Mouse (Mus musculus) heart, adult 2 months (tissue): ENCODE measurements around the gene Trim21. TPM values are rescaled to one million over a fixed set of nuclear protein-coding genes. Genes with fewer than 3 reads are reported as not detected.

Experiments
- DNase-seq, 2 experiments: peaks; one replicate each; pipeline ENCODE4 v3.0.0; 2021
- H3K27ac ChIP-seq: fragments of 200-600 bp; 2 replicates; pipeline ENCODE4 v1.8.1; 2022
- H3K27me3 ChIP-seq: fragments of 200-500 bp; 2 replicates; pipeline ENCODE4 v1.6.1; 2012; ENCODE audit warnings: mild to moderate bottlenecking, low read length, inconsistent platforms, mixed read lengths; ENCODE audit not compliant: control insufficient read depth, insufficient read depth
- H3K36me3 ChIP-seq: fragments of 200-500 bp; 2 replicates; pipeline ENCODE4 v1.6.1; 2012; ENCODE audit warnings: low read length, inconsistent platforms; ENCODE audit not compliant: control insufficient read depth, insufficient read depth
- H3K4me1 ChIP-seq: fragments of 200-500 bp; 2 replicates; pipeline ENCODE4 v1.6.1; 2011; ENCODE audit warnings: low read length; ENCODE audit not compliant: control insufficient read depth, insufficient read depth
- H3K4me3 ChIP-seq: fragments of 200-600 bp; 2 replicates; pipeline ENCODE4 v1.8.1; 2022
- H3K79me2 ChIP-seq: fragments of 200-500 bp; replicated peaks from 2 replicates; pipeline ENCODE4 v1.6.1; 2012; ENCODE audit warnings: mild to moderate bottlenecking, inconsistent platforms, low read length, moderate library complexity, mixed read lengths; ENCODE audit not compliant: control insufficient read depth, insufficient read depth
- H3K9ac ChIP-seq: fragments of 200-500 bp; 2 replicates; pipeline ENCODE4 v1.6.1; 2012; ENCODE audit warnings: low read depth, mild to moderate bottlenecking, control low read depth, inconsistent platforms, low read length, mixed read lengths
- CTCF ChIP-seq: fragments of 200-600 bp; IDR thresholded peaks from 2 replicates; pipeline ENCODE4 v1.8.1; 2022; ENCODE audit warnings: antibody characterized with exemption, mild to moderate bottlenecking, moderate library complexity
- EP300 ChIP-seq: fragments of 200-500 bp; IDR thresholded peaks from 2 replicates; pipeline ENCODE4 v1.6.1; 2011; ENCODE audit warnings: low read depth, low read length, control low read depth; ENCODE audit not compliant: insufficient read depth
- POLR2A ChIP-seq: fragments of 200-500 bp; IDR thresholded peaks from 2 replicates; pipeline ENCODE4 v1.6.1; 2011; ENCODE audit warnings: mild to moderate bottlenecking, low read depth, low read length, control low read depth; ENCODE audit not compliant: insufficient read depth
- WGBS: fragments of 180-500 bp; shearing (Covaris S2); methylation state at CpG from one replicate; pipeline ENCODE4 v1.1.7; 2018; 5-methylcytosine and 5-hydroxymethylcytosine counted together
- intact Hi-C: fragments of 180-260 bp; cut with DNase I; formaldehyde crosslinking; loops from one replicate; pipeline ENCODE4 v1.15.1; 2025
- polyA plus RNA-seq: library from polyadenylated mRNA; depleted of rRNA; stranded (reverse); fragments of >200 nt; gene quantifications from 2 replicates; pipeline ENCODE4 v1.2.3, GENCODE M21; 2012
- total RNA-seq, 2 experiments: library from RNA; stranded (reverse); gene quantifications; 2 replicates each; pipeline ENCODE4 v1.2.3; 2021

The Trim21 gene
- total and polyA plus RNA-seq, 3 experiments = 3.7 to 6.1 (median 3.7) TPM

GRCm38 (mm10) chr7:102571142-102571541 lies 5.9 kb upstream of the Trim21 start, which contains the start of gene Olfr550:
TSS of gene Olfr550 (plus strand) at chr7:102571442.
- WGBS = 71% methylated on average over 8 of the region's 8 CpGs
- Histone ChIP-seq H3K4me1 (no peaks in the 10 kb centered on the region; the same call in 1 of the 2 replicates), H3K9ac (no peak within 1 kb of the TSS), H3K27ac (no peak within 1 kb of the TSS), H3K79me2 (no peaks in the 10 kb centered on the region), H3K36me3 (no peaks in the 10 kb centered on the region), H3K4me3 (no peak within 1 kb of the TSS), H3K27me3 (no peaks in the 10 kb centered on the region)
- no peak for DNase-seq
- no peak for TF ChIP-seq EP300
- no peak for TF ChIP-seq POLR2A
- TF ChIP-seq CTCF = no peak
- intact Hi-C loops = no loop called here

- TF ChIP-seq CTCF (peak; percentile 21; the same call in 1 of the 2 replicates), POLR2A (no peak)
- Histone ChIP-seq H3K36me3 (peaks cover 3% of the 10 kb centered on the region), H3K4me3 (no peak overlapping the region), H3K27me3 (no peaks in the 10 kb centered on the region), H3K79me2 (no peaks in the 10 kb centered on the region), H3K27ac (no peak overlapping the region), H3K4me1 (no peaks in the 10 kb centered on the region), H3K9ac (no peak overlapping the region)
- DNase-seq = no peak
- 83% methylated on average over 4 of the region's 4 CpGs for WGBS
- intact Hi-C loops = loop anchor here (10.0 kb wide), 1 partner anchor 301 kb away; the partner anchor contains the start of gene Stim1
Measured at GRCm38 (mm10) chr7:102566219-102566618, 933 bp upstream of the Trim21 start.

GRCm38 (mm10) chr7:102553279-102553678 lies 12.0 kb downstream of the Trim21 start:
- Histone ChIP-seq H3K27me3 (no peaks in the 10 kb centered on the region), H3K79me2 (no peaks in the 10 kb centered on the region), H3K27ac (no peak overlapping the region), H3K9ac (no peak overlapping the region), H3K36me3 (no peaks in the 10 kb centered on the region), H3K4me3 (no peak overlapping the region), H3K4me1 (no peaks in the 10 kb centered on the region)
- 69% methylated on average over 3 of the region's 3 CpGs for WGBS
- DNase-seq = no peak
- no peak for TF ChIP-seq EP300
- intact Hi-C loops = no loop called here

GRCm38 (mm10) chr7:102549570-102549969 lies 15.7 kb downstream of the Trim21 start, which contains the start of gene Olfr549:
TSS of gene Olfr549 (plus strand) at chr7:102549870.
- DNase-seq = no peak
- TF ChIP-seq CTCF (no peak), POLR2A (no peak), EP300 (no peak)
- no peaks in the 10 kb centered on the region for H3K27me3 ChIP-seq
- H3K9ac ChIP-seq = no peak within 1 kb of the TSS
- no peak within 1 kb of the TSS for H3K4me3 ChIP-seq
- no peaks in the 10 kb centered on the region for H3K4me1 ChIP-seq
- no peaks in the 10 kb centered on the region for H3K79me2 ChIP-seq
- H3K36me3 ChIP-seq = no peaks in the 10 kb centered on the region
- H3K27ac ChIP-seq = no peak within 1 kb of the TSS
- intact Hi-C loops = no loop called here
- 78% methylated on average over 3 of the region's 3 CpGs for WGBS

GRCm38 (mm10) chr7:102541251-102541650 lies 24.0 kb downstream of the Trim21 start:
- WGBS = 39% methylated on average over 3 of the region's 3 CpGs
- Histone ChIP-seq H3K4me3 (no peak overlapping the region), H3K79me2 (no peaks in the 10 kb centered on the region), H3K27ac (no peak overlapping the region), H3K9ac (no peak overlapping the region), H3K27me3 (no peaks in the 10 kb centered on the region), H3K36me3 (no peaks in the 10 kb centered on the region), H3K4me1 (no peaks in the 10 kb centered on the region)
- intact Hi-C loops = no loop called here
- TF ChIP-seq POLR2A (no peak), EP300 (no peak), CTCF (no peak)
- DNase-seq = no peak

GRCm38 (mm10) chr7:102540596-102540995 lies 24.7 kb downstream of the Trim21 start, which contains the start of gene Olfr548-ps1:
TSS of gene Olfr548-ps1 (plus strand) at chr7:102540896.
- TF ChIP-seq EP300 (no peak), POLR2A (no peak), CTCF (no peak)
- Histone ChIP-seq H3K4me3 (no peak within 1 kb of the TSS), H3K79me2 (no peaks in the 10 kb centered on the region), H3K27ac (no peak within 1 kb of the TSS), H3K9ac (no peak within 1 kb of the TSS), H3K27me3 (no peaks in the 10 kb centered on the region), H3K36me3 (no peaks in the 10 kb centered on the region), H3K4me1 (no peaks in the 10 kb centered on the region)
- 64% methylated on average over 2 of the region's 2 CpGs for whole genome bisulfite sequencing
- no peak for DNase-seq
- intact Hi-C loops = no loop called here

GRCm38 (mm10) chr7:102534449-102534848 lies 30.8 kb downstream of the Trim21 start, which contains the start of gene Olfr547:
TSS of gene Olfr547 (plus strand) at chr7:102534749.
- Histone ChIP-seq H3K9ac (no peak within 1 kb of the TSS), H3K27me3 (no peaks in the 10 kb centered on the region), H3K4me1 (no peaks in the 10 kb centered on the region), H3K4me3 (no peak within 1 kb of the TSS), H3K79me2 (no peaks in the 10 kb centered on the region), H3K27ac (no peak within 1 kb of the TSS), H3K36me3 (no peaks in the 10 kb centered on the region)
- 70% methylated on average over 1 of the region's 1 CpGs for WGBS
- DNase-seq = no peak
- TF ChIP-seq CTCF = no peak
- TF ChIP-seq POLR2A = no peak
- TF ChIP-seq EP300 = no peak
- intact Hi-C loops = no loop called here
